Mouse (Mus musculus) ES-Bruce4 (cell line): ENCODE data around the gene Zfp462. TPM values are rescaled to one million over a fixed set of nuclear protein-coding genes. Genes with fewer than 3 reads are reported as not detected.
A peak's percentile ranks its signal among the peaks of the same experiment; 100 is the strongest.

Source experiments
- H3K27ac ChIP-seq: 2 replicates; pipeline ENCODE4 v1.5.1; 2012; ENCODE audit warnings: low read length, inconsistent platforms; ENCODE audit not compliant: insufficient read depth
- H3K27me3 ChIP-seq: 2 replicates; pipeline ENCODE4 v1.6.1; 2012; ENCODE audit warnings: mild to moderate bottlenecking, low read length, inconsistent platforms; ENCODE audit not compliant: control insufficient read depth, poor library complexity, insufficient read depth, severe bottlenecking
- H3K36me3 ChIP-seq: 2 replicates; pipeline ENCODE4 v1.6.1; 2012; ENCODE audit warnings: inconsistent platforms, mild to moderate bottlenecking, low read length, moderate library complexity; ENCODE audit not compliant: control insufficient read depth, poor library complexity, insufficient read depth, severe bottlenecking
- H3K4me1 ChIP-seq: one replicate; pipeline ENCODE4 v1.8.1; 2011; ENCODE audit warnings: low read length; ENCODE audit not compliant: control insufficient read depth, insufficient read depth
- H3K4me3 ChIP-seq: 2 replicates; pipeline ENCODE4 v1.5.1; 2011; ENCODE audit warnings: low read depth, mild to moderate bottlenecking, low read length
- H3K9ac ChIP-seq: 2 replicates; pipeline ENCODE4 v1.6.1; 2012; ENCODE audit warnings: low read depth, mild to moderate bottlenecking, inconsistent platforms; ENCODE audit not compliant: poor library complexity, severe bottlenecking
- H3K9me3 ChIP-seq: replicated peaks from 2 replicates; pipeline ENCODE4 v1.6.1; 2012; ENCODE audit warnings: mild to moderate bottlenecking, low read length, inconsistent platforms; ENCODE audit not compliant: control insufficient read depth, poor library complexity, insufficient read depth, severe bottlenecking
- CTCF ChIP-seq: IDR thresholded peaks from one replicate; pipeline ENCODE4 v1.8.1; 2011; ENCODE audit warnings: low read depth, low read length
- EP300 ChIP-seq: IDR thresholded peaks from 2 replicates; pipeline ENCODE4 v1.6.1; 2011; ENCODE audit warnings: low read depth, low read length; ENCODE audit not compliant: insufficient read depth
- POLR2A ChIP-seq: IDR thresholded peaks from one replicate; pipeline ENCODE4 v1.8.1; 2011; ENCODE audit warnings: low read length; ENCODE audit not compliant: insufficient read depth
- polyA plus RNA-seq: library from polyadenylated mRNA; stranded (reverse); fragments of >200 nt; gene quantifications from 2 replicates; pipeline ENCODE4 v1.2.4, GENCODE M21; 2011; ENCODE audit warnings: low read depth; ENCODE audit not compliant: missing spikeins, insufficient read depth, insufficient read length

The Zfp462 gene
- polyA plus RNA-seq, 1 experiment, result 124 TPM

DNA sequence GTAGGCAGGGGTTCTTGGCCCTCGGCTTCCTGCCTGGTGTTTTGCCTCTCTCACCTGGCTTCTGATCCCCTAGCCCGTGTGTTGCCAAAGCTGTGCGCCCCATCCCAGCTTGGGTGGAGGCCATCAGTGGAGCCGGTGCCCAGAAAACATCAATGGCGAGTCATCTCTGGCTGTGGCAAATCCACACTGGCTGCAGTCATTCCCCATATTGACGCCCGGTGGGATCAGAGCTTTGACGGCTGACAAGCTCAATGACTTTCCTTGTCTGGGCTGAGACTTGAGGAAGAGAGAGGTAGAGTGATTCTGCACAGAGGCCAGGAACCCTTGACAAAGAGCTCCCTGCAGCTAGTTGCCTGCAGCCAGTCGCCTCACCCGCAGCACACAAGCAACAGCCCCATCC is 107.8 kb downstream of the Zfp462 start:
- H3K36me3 ChIP-seq, result peaks cover 43% of the 10 kb centered on the region
- TF ChIP-seq POLR2A (no peak), EP300 (no peak), CTCF (no peak)
- H3K9me3 ChIP-seq, result no peaks in the 10 kb centered on the region
- no peaks in the 10 kb centered on the region for H3K27me3 ChIP-seq
- peak overlapping the region; percentile 20 for H3K27ac ChIP-seq
- no peak overlapping the region for H3K9ac ChIP-seq
- H3K4me3 ChIP-seq, result no peak overlapping the region
- H3K4me1 ChIP-seq, result peaks cover 6% of the 10 kb centered on the region

DNA sequence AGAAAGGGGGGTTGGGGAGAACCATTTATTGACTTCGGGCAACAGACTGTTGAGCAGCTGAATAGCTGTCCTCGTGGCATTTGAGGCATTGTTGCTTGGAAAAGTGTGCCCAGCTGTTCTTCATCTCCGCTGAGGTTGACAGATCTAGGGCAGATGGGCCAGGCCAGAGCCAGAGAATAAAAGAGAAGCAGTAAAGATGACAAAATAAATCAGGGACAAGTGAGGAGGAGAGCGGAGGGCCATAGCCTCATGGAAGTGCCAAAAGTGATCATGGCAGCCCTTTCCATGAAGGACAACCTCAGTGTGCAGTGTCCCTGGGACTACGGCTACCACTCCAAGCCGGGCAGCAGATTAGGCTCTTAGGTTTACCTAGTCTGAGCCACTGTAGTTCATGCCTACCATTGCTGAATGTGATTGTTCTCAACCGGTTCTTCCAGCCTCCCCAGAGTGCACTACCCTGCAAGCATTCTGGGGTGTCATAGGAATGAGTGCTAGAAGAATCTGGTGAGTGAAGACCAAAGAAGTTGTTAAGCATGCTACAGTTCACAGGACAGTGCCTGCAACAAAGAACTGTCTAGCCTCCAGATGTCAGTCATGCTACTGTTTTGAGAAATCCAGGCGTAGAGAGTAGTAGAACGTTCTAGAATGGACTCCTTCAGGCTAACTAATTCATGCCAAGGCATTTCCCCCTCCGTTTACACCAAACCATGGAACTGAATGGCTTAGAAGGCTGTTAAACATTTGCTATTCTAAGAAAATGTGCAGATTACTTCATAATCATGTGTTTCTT is 113.0 kb downstream of the Zfp462 start:
- H3K36me3 ChIP-seq, result peaks cover 61% of the 10 kb centered on the region
- no peak overlapping the region for H3K27ac ChIP-seq
- no peak overlapping the region for H3K9ac ChIP-seq
- no peaks in the 10 kb centered on the region for H3K4me1 ChIP-seq
- H3K4me3 ChIP-seq, result no peak overlapping the region
- H3K9me3 ChIP-seq, result no peaks in the 10 kb centered on the region
- no peak for TF ChIP-seq EP300
- no peak for TF ChIP-seq POLR2A
- no peak for TF ChIP-seq CTCF
- H3K27me3 ChIP-seq, result no peaks in the 10 kb centered on the region

DNA sequence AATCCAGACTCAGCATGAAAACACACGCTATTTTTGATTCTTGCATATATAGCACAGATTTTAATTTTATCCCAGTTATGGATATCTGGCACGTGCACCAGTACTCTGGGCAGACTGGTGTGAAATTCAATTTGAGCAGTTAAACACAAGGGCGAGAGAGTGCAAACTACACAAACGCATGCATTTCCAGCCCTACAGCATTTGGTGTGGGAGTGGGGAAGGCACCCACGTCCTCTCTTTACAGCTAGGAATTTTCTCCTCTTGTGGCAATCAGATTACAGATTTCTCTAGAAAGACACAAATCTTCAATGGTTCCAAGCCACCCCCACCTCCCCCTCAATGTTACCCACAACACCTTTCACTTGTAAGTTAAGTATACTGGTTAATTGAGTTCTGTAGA is 114.1 kb downstream of the Zfp462 start:
- Histone ChIP-seq H3K4me3 (no peak overlapping the region), H3K9ac (no peak overlapping the region), H3K27me3 (no peaks in the 10 kb centered on the region), H3K9me3 (no peaks in the 10 kb centered on the region), H3K36me3 (peaks cover 54% of the 10 kb centered on the region), H3K4me1 (no peaks in the 10 kb centered on the region), H3K27ac (no peak overlapping the region)
- no peak for TF ChIP-seq EP300
- TF ChIP-seq POLR2A, result no peak
- no peak for TF ChIP-seq CTCF

DNA sequence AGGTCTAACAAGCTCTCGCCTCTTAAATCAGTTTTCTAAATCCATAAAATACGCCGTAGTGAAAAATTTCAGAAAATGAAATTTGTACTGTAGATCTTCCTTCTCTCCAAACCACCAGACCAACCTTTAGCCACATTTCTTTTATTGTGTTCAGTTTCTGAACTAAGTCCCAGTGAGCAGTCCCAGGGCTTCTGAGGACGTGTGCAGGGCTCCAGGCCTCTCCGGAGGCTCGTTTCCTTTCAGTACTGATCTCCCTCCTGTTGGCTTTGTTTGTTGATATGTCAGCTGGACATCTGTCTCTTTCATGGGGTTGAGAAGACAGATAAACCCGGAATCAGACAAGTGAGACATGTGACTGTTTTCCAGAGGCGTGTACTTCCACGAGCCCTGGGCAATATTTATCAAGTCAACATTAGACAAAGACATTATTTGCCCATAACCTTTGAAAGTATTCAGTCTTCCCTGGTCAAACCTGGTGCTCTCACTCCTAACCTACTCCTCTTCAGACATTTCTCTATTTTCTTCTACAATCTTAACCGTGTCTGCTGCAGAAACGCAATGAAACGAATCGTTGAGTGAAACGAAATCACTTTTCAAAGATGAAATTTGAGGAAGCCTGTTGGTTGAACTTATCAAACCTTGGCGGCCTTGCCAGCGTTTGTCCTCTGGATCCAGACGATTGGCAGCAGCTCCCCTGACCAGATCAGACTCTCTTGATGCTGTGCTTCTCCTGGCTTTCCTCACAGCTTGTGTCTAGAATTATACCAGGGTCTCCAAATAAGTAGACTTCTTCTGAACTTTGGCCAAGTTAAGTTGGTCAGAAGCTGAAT is 121.7 kb downstream of the Zfp462 start:
- H3K27me3 ChIP-seq, result no peaks in the 10 kb centered on the region
- H3K36me3 ChIP-seq, result peaks cover 35% of the 10 kb centered on the region
- no peak overlapping the region for H3K4me3 ChIP-seq
- TF ChIP-seq EP300 (no peak), CTCF (no peak), POLR2A (no peak)
- H3K27ac ChIP-seq, result no peak overlapping the region
- H3K9ac ChIP-seq, result no peak overlapping the region
- H3K9me3 ChIP-seq, result no peaks in the 10 kb centered on the region
- H3K4me1 ChIP-seq, result no peaks in the 10 kb centered on the region

DNA sequence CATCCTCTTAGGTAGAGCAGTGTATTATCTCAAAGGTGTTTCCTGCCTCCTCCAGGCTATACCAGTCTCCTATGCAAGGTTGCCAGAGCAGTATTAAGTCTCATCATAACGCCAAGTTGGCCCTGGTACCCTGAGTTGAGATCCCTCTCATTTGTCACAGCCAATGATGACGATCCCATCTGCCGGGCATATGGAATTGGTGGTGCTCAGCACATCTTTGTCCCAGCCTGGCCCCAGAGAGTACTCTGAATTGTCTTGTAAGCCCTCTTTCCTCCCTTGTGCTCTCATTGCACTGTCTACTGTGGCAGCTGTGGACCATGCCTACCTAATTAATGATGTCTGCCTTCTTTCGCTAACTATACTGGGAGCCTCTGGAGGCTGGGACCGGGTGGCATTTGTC is 126.7 kb downstream of the Zfp462 start:
- Histone ChIP-seq H3K9ac (no peak overlapping the region), H3K36me3 (peaks cover 47% of the 10 kb centered on the region), H3K27me3 (no peaks in the 10 kb centered on the region), H3K9me3 (no peaks in the 10 kb centered on the region), H3K4me3 (no peak overlapping the region), H3K4me1 (no peaks in the 10 kb centered on the region), H3K27ac (no peak overlapping the region)
- no peak for TF ChIP-seq POLR2A
- no peak for TF ChIP-seq EP300
- no peak for TF ChIP-seq CTCF
